Mouse (Mus musculus): Measurements from ENCODE around the gene Rreb1.

- no peak for TF ChIP-seq CTCF (IDR thresholded peaks at IDR 0.05; ENCODE audit: low read depth, low read length)
- no peak for TF ChIP-seq POLR2A (IDR thresholded peaks at IDR 0.05; ENCODE audit: extremely low read depth, insufficient read depth, low read length)
Measured at GRCm38 (mm10) chr13:37931210-37931922, 153.2 kb downstream of the Rreb1 start.

All from liver, adult 2 months (tissue).